Mouse (Mus musculus) MEL (cell line): ENCODE results near the gene Nrf1. TPM values are rescaled to one million over a fixed set of nuclear protein-coding genes. Genes with fewer than 3 reads are reported as not detected.

Source experiments
- DNase-seq: peaks from one replicate; pipeline ENCODE4 v3.0.0; 2011; ENCODE audit warnings: low read depth, low spot score
- H3K27ac ChIP-seq: 2 replicates; pipeline ENCODE4 v1.5.1; 2012; ENCODE audit warnings: low read depth, mild to moderate bottlenecking, control low read depth, low read length, moderate library complexity; ENCODE audit not compliant: control insufficient read depth
- H3K27me3 ChIP-seq, 2 experiments: fragments of 150-350 bp in 1 of 2; sonication (generic) in 1 of 2; 2 replicates each; pipeline ENCODE4 v1.6.1; 2012; ENCODE audit warnings: low read length in 2 of 2, mild to moderate bottlenecking in 2 of 2, improper control_type of control experiment in 1 of 2, moderate library complexity in 1 of 2; ENCODE audit not compliant: insufficient read depth in 2 of 2, control insufficient read depth in 1 of 2
- H3K36me3 ChIP-seq, 2 experiments: 2 replicates each; pipeline ENCODE4 v1.6.1; 2012 to 2014; ENCODE audit warnings: low read length in 2 of 2, improper control_type of control experiment in 1 of 2, inconsistent platforms in 1 of 2, mild to moderate bottlenecking in 1 of 2; ENCODE audit not compliant: insufficient read depth in 2 of 2, control insufficient read depth in 1 of 2
- H3K4me1 ChIP-seq, 2 experiments: fragments of 150-350 bp in 1 of 2; sonication (generic) in 1 of 2; 2 replicates each; pipeline ENCODE4 v1.6.1; 2012; ENCODE audit warnings: low read length in 2 of 2, improper control_type of control experiment in 1 of 2, mild to moderate bottlenecking in 1 of 2; ENCODE audit not compliant: insufficient read depth in 2 of 2, control insufficient read depth in 1 of 2
- H3K4me3 ChIP-seq, 2 experiments: fragments of 150-350 bp in 1 of 2; sonication (generic) in 1 of 2; 2 replicates each; pipeline ENCODE4 v1.5.1; 2012; ENCODE audit warnings: low read depth in 2 of 2, low read length in 2 of 2, mild to moderate bottlenecking in 2 of 2, moderate library complexity in 2 of 2, control low read depth in 1 of 2, improper control_type of control experiment in 1 of 2; ENCODE audit not compliant: control insufficient read depth in 1 of 2, insufficient read depth in 1 of 2
- H3K79me2 ChIP-seq: 2 replicates; pipeline ENCODE4 v1.6.1; 2012; ENCODE audit warnings: mild to moderate bottlenecking, low read length, moderate library complexity; ENCODE audit not compliant: control insufficient read depth, poor library complexity, insufficient read depth
- H3K9ac ChIP-seq: 2 replicates; pipeline ENCODE4 v1.6.1; 2012; ENCODE audit warnings: low read depth, mild to moderate bottlenecking, control low read depth, low read length, moderate library complexity; ENCODE audit not compliant: control insufficient read depth, poor library complexity, severe bottlenecking
- H3K9me3 ChIP-seq: fragments of 150-350 bp; sonication (generic); replicated peaks from 2 replicates; pipeline ENCODE4 v1.6.1; 2012; ENCODE audit warnings: mild to moderate bottlenecking, low read length, improper control_type of control experiment, moderate library complexity; ENCODE audit not compliant: insufficient read depth
- BHLHE40 ChIP-seq: IDR thresholded peaks from 2 replicates; pipeline ENCODE4 v1.6.1; 2012; ENCODE audit warnings: low read depth, mild to moderate bottlenecking, inconsistent platforms, low read length, improper control_type of control experiment, borderline replicate concordance
- CTCF ChIP-seq, 3 experiments: IDR thresholded peaks in 2 of 3; conservative IDR thresholded peaks in 1 of 3; 2 replicates each; pipeline ENCODE4 v1.5.1; 2011 to 2012; ENCODE audit warnings: low read length in 3 of 3, low read depth in 2 of 3, mild to moderate bottlenecking in 2 of 3, improper control_type of control experiment in 1 of 3, inconsistent platforms in 1 of 3, mixed read lengths in 1 of 3, moderate library complexity in 1 of 3; ENCODE audit not compliant: control insufficient read depth in 1 of 3, insufficient read depth in 1 of 3, poor library complexity in 1 of 3, severe bottlenecking in 1 of 3
- ELF1 ChIP-seq: IDR thresholded peaks from 2 replicates; pipeline ENCODE4 v1.6.1; 2014; ENCODE audit warnings: low read depth, mild to moderate bottlenecking, inconsistent platforms, low read length, improper control_type of control experiment, moderate library complexity
- EP300 ChIP-seq, 2 experiments: IDR thresholded peaks; 2 replicates each; pipeline ENCODE4 v1.6.1; 2011; ENCODE audit warnings: improper control_type of control experiment in 2 of 2, low read length in 2 of 2, low read depth in 1 of 2, mild to moderate bottlenecking in 1 of 2
- GATA1 ChIP-seq: IDR thresholded peaks from 2 replicates; pipeline ENCODE4 v1.6.1; 2011; ENCODE audit warnings: low read depth, low read length, improper control_type of control experiment
- MAFK ChIP-seq: IDR thresholded peaks from 2 replicates; pipeline ENCODE4 v1.6.1; 2011; ENCODE audit warnings: low read depth, mild to moderate bottlenecking, low read length, improper control_type of control experiment, borderline replicate concordance
- MAX ChIP-seq: IDR thresholded peaks from 2 replicates; pipeline ENCODE4 v1.6.1; 2011; ENCODE audit warnings: low read length, improper control_type of control experiment
- MAZ ChIP-seq: IDR thresholded peaks from 2 replicates; pipeline ENCODE4 v1.6.1; 2012; ENCODE audit warnings: low read depth, mild to moderate bottlenecking, inconsistent platforms, low read length, improper control_type of control experiment
- MYC ChIP-seq: IDR thresholded peaks from 2 replicates; pipeline ENCODE4 v1.6.1; 2011; ENCODE audit warnings: low read depth, mild to moderate bottlenecking, low read length, improper control_type of control experiment, moderate library complexity
- NELFE ChIP-seq: IDR thresholded peaks from 2 replicates; pipeline ENCODE4 v1.6.1; 2011; ENCODE audit warnings: low read depth, low read length, improper control_type of control experiment
- NRF1 ChIP-seq: IDR thresholded peaks from 2 replicates; pipeline ENCODE4 v1.6.1; 2014; ENCODE audit warnings: low read depth, mild to moderate bottlenecking, inconsistent platforms, low read length, improper control_type of control experiment, moderate library complexity; ENCODE audit not compliant: poor library complexity, insufficient read depth, severe bottlenecking
- POLR2AphosphoS2 ChIP-seq: IDR thresholded peaks from 2 replicates; pipeline ENCODE4 v1.6.1; 2011; ENCODE audit warnings: low read length, improper control_type of control experiment
- POLR2AphosphoS5 ChIP-seq: IDR thresholded peaks from 2 replicates; pipeline ENCODE4 v1.6.1; 2012; ENCODE audit warnings: low read depth, borderline replicate concordance, mild to moderate bottlenecking, inconsistent platforms, low read length, moderate library complexity, mixed read lengths
- RCOR1 ChIP-seq: IDR thresholded peaks from 2 replicates; pipeline ENCODE4 v1.6.1; 2012; ENCODE audit warnings: low read depth, mild to moderate bottlenecking, inconsistent platforms, low read length, improper control_type of control experiment
- SIN3A ChIP-seq: IDR thresholded peaks from 2 replicates; pipeline ENCODE4 v1.6.1; 2012; ENCODE audit warnings: low read length, improper control_type of control experiment, inconsistent platforms
- SMC3 ChIP-seq: IDR thresholded peaks from 2 replicates; pipeline ENCODE4 v1.6.1; 2011; ENCODE audit warnings: low read depth, low read length, improper control_type of control experiment
- TBP ChIP-seq: IDR thresholded peaks from 2 replicates; pipeline ENCODE4 v1.8.0; 2011; ENCODE audit warnings: low read depth, low read length, improper control_type of control experiment
- TCF12 ChIP-seq: IDR thresholded peaks from 2 replicates; pipeline ENCODE4 v1.6.1; 2014; ENCODE audit warnings: low read depth, mild to moderate bottlenecking, inconsistent platforms, low read length, improper control_type of control experiment, moderate library complexity
- USF1 ChIP-seq: IDR thresholded peaks from 2 replicates; pipeline ENCODE4 v1.6.1; 2014; ENCODE audit warnings: low read depth, mild to moderate bottlenecking, inconsistent platforms, low read length, improper control_type of control experiment, moderate library complexity
- USF2 ChIP-seq, 2 experiments: IDR thresholded peaks; 2 replicates each; pipeline ENCODE4 v1.6.1; 2011 to 2012; ENCODE audit warnings: improper control_type of control experiment in 2 of 2, low read length in 2 of 2, borderline replicate concordance in 1 of 2, inconsistent platforms in 1 of 2, low read depth in 1 of 2, mild to moderate bottlenecking in 1 of 2; ENCODE audit not compliant: insufficient read depth in 1 of 2
- ZC3H11A ChIP-seq: IDR thresholded peaks from 2 replicates; pipeline ENCODE4 v1.6.1; 2012; ENCODE audit warnings: low read depth, mild to moderate bottlenecking, inconsistent platforms, low read length, improper control_type of control experiment
- ZKSCAN1 ChIP-seq: IDR thresholded peaks from 2 replicates; pipeline ENCODE4 v1.6.1; 2012; ENCODE audit warnings: low read depth, mild to moderate bottlenecking, inconsistent platforms, low read length, improper control_type of control experiment, moderate library complexity
- ZMIZ1 ChIP-seq: IDR thresholded peaks from 2 replicates; pipeline ENCODE4 v1.6.1; 2012; ENCODE audit warnings: low read depth, mild to moderate bottlenecking, inconsistent platforms, low read length, improper control_type of control experiment, moderate library complexity
- polyA plus RNA-seq, 2 experiments: library from polyadenylated mRNA; stranded (reverse) in 1 of 2; unstranded in 1 of 2; fragments of >175 nt in 1 of 2; fragments of >200 nt in 1 of 2; gene quantifications; 2 replicates each; pipeline versions ENCODE4 v1.2.1 to v1.2.4; 2012; ENCODE audit warnings: low replicate concordance in 2 of 2, low read depth in 1 of 2; ENCODE audit not compliant: insufficient read length in 2 of 2, insufficient read depth in 1 of 2, missing spikeins in 1 of 2
- total RNA-seq: library from RNA; depleted of rRNA; stranded (reverse); fragments of 300-350 nt; gene quantifications from 2 replicates; pipeline ENCODE4 v1.2.3, GENCODE M21; 2012

Nrf1 gene
- total and polyA plus RNA-seq, 3 experiments = 56.5 to 93.7 (median 60.4) TPM

DNA sequence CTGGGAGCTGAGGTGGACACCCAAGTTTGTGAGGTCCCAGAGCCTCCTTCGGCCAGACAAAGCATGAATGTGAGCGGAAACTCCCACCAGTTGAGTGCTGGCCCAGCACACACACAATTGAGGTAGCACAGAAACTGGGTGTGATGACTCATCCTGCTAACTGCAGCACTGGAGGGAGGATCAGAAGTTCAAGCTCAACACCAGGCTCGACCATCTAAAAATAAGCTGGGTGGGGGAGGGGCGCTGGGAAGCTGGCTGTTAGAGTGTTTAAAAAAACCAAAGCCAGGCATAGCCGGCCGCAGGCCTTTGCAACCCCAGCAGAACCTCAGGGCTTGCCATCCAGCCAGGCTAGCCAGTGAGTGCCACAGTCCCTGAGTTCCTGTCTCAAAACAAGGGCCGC is 114.3 kb downstream of the Nrf1 start:
- no peak overlapping the region for H3K27ac ChIP-seq
- no peaks in the 10 kb centered on the region for H3K36me3 ChIP-seq
- H3K9me3 ChIP-seq = no peaks in the 10 kb centered on the region
- H3K79me2 ChIP-seq = no peaks in the 10 kb centered on the region
- H3K27me3 ChIP-seq = no peaks in the 10 kb centered on the region
- TF ChIP-seq SIN3A (no peak), NRF1 (no peak), ZKSCAN1 (no peak), ELF1 (no peak), NELFE (no peak), GATA1 (no peak), SMC3 (no peak), TCF12 (no peak), USF2 (IDR thresholded peaks at IDR 0.05; ENCODE audit: borderline replicate concordance in 1 of 2, insufficient read depth in 1 of 2, low read depth in 1 of 2, low read length in 2 of 2) (no peak), ZMIZ1 (no peak), TBP (no peak), CTCF (IDR thresholded peaks at IDR 0.05 in 2 of 3, conservative IDR thresholded peaks at IDR 0.05 in 1 of 3; ENCODE audit: control insufficient read depth in 1 of 3, insufficient read depth in 1 of 3, low read depth in 2 of 3, low read length in 3 of 3, poor library complexity in 1 of 3, severe bottlenecking in 1 of 3) (no peak), EP300 (IDR thresholded peaks at IDR 0.05; ENCODE audit: low read depth in 1 of 2, low read length in 2 of 2) (no peak), POLR2AphosphoS2 (no peak), RCOR1 (no peak), POLR2AphosphoS5 (no peak)
- 0 out of 4 replicates have a peak, but pooled peaks cover 0 to 2% of the 10 kb centered on the region in 2 experiments for H3K4me1 ChIP-seq
- H3K9ac ChIP-seq = no peak overlapping the region
- peak; percentile 41 for DNase-seq
- H3K4me3 ChIP-seq = no peak overlapping the region

DNA sequence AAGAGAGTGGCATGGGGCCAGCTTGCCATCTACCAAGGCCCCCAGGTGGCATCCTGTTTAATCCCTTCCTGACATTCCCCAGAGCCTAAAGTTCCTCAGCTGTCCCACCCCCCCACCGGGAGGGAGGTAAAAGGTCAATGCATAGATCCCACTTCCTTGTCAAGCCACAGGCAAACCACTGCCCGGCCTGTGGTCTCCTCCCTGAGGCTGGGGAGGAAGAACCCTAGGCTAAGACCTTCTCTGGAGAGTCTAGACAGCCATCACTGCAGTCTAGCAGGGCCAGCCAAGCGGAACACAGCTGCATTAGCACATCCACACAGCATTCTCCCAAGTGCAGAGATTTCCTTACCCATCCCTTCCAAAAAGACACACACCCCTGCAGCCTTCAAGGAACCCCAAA is 118.6 kb downstream of the Nrf1 start:
- Histone ChIP-seq H3K4me3 (no peak overlapping the region), H3K4me1 (0 out of 4 replicates have a peak, but pooled peaks cover 0 to 2% of the 10 kb centered on the region in 2 experiments), H3K27ac (no peak overlapping the region), H3K79me2 (no peaks in the 10 kb centered on the region), H3K27me3 (no peaks in the 10 kb centered on the region), H3K36me3 (no peaks in the 10 kb centered on the region), H3K9ac (no peak overlapping the region), H3K9me3 (no peaks in the 10 kb centered on the region)
- no peak for DNase-seq
- no peak for TF ChIP-seq ZC3H11A
- TF ChIP-seq BHLHE40 = no peak
- no peak for TF ChIP-seq POLR2AphosphoS2
- no peak for TF ChIP-seq USF1
- TF ChIP-seq MYC = no peak
- TF ChIP-seq EP300 (IDR thresholded peaks at IDR 0.05; ENCODE audit: low read depth in 1 of 2, low read length in 2 of 2) = no peak
- no peak for TF ChIP-seq MAFK
- TF ChIP-seq SMC3 = no peak
- no peak for TF ChIP-seq MAX
- TF ChIP-seq USF2 (IDR thresholded peaks at IDR 0.05; ENCODE audit: borderline replicate concordance in 1 of 2, insufficient read depth in 1 of 2, low read depth in 1 of 2, low read length in 2 of 2) = no peak
- no peak for TF ChIP-seq RCOR1
- TF ChIP-seq MAZ = no peak
